Comparison of ENCODE assay signal across 8 mouse cellular contexts in genomic region chr2:32881054-32881453, GRCm38 (mm10). TPM values are rescaled to one million over a fixed set of nuclear protein-coding genes. Genes with fewer than 3 reads are reported as not detected.
DNase-seq lines count a peak whose midpoint lies in the region; ATAC-seq lines count a peak whose summit lies in the region.

No protein-coding gene starts in this region.

- no peaks in the 10 kb centered on the region for H3K9me3 ChIP-seq in hindbrain, embryonic 12.5 days (replicated peaks)
- H3K9me3 ChIP-seq in midbrain, embryonic 13.5 days: no peaks in the 10 kb centered on the region

- peak overlapping the region; percentile 18; the same call in 1 of the 2 replicates for H3K4me2 ChIP-seq in hindbrain, embryonic 12.5 days (replicated peaks)
- peak overlapping the region; percentile 0 for H3K4me2 ChIP-seq in midbrain, embryonic 13.5 days (replicated peaks)

- H3K4me1 ChIP-seq in hindbrain, embryonic 12.5 days: peaks cover 74% of the 10 kb centered on the region
- H3K4me1 ChIP-seq in midbrain, embryonic 13.5 days (replicated peaks): peaks cover 64% of the 10 kb centered on the region

- DNase-seq in heart, adult 9 months (ENCODE audit: low spot score in 2 of 2): peak; percentile 65 to 67
- DNase-seq in heart, adult 8-10 months (ENCODE audit: low spot score): no peak
- DNase-seq in adipocyte (ENCODE audit: low spot score): peak; percentile 53
- DNase-seq in urinary bladder, postnatal 14 days (ENCODE audit: low spot score): no peak
- DNase-seq in adrenal gland, postnatal 36 days: no peak

- H3K27ac ChIP-seq in hindbrain, embryonic 12.5 days: peak overlapping the region; percentile 62
- 0 out of 2 replicates have a peak overlapping the region, but pooled peaks have one; percentile 35 for H3K27ac ChIP-seq in midbrain, embryonic 13.5 days

- ATAC-seq in hindbrain, embryonic 12.5 days (ENCODE audit: low FRiP score): no peak
- ATAC-seq in midbrain, embryonic 13.5 days: no peak
- no peak for ATAC-seq in activated CD4-positive, CD25-positive, alpha-beta regulatory T cell, adult 4 months

- H3K27me3 ChIP-seq in hindbrain, embryonic 12.5 days: no peaks in the 10 kb centered on the region
- H3K27me3 ChIP-seq in midbrain, embryonic 13.5 days: no peaks in the 10 kb centered on the region

- peak overlapping the region; percentile 15; the same call in 1 of the 2 replicates for H3K9ac ChIP-seq in hindbrain, embryonic 12.5 days
- H3K9ac ChIP-seq in midbrain, embryonic 13.5 days (replicated peaks): peak overlapping the region; percentile 25; the same call in 1 of the 2 replicates

- H3K36me3 ChIP-seq in hindbrain, embryonic 12.5 days: 0 out of 2 replicates have a peak, but pooled peaks cover 4% of the 10 kb centered on the region
- H3K36me3 ChIP-seq in midbrain, embryonic 13.5 days: no peaks in the 10 kb centered on the region

- H3K4me3 ChIP-seq in hindbrain, embryonic 12.5 days: no peak overlapping the region
- no peak overlapping the region for H3K4me3 ChIP-seq in midbrain, embryonic 13.5 days (replicated peaks)

- WGBS in hindbrain, embryonic 12.5 days: 18% methylated on average over 6 of the region's 6 CpGs
- 23% methylated on average over 6 of the region's 6 CpGs for WGBS in midbrain, embryonic 13.5 days

RNA-seq across cellular contexts. Expression of gene Fam129b, which starts 5.1 kb away (rescaled TPM):
- 10 to 100 TPM; 19.1 to 26.8 (median 22.6) TPM for total RNA-seq in heart, adult 8-10 months (2022)
- polyA plus RNA-seq in hindbrain, embryonic 12.5 days (2016; fragmentation: Nextera tagmentation; extraction: Ambion mirVana): 42.2 and 43.8 TPM in 2 replicates
- polyA plus RNA-seq in midbrain, embryonic 13.5 days (2015; fragmentation: Nextera tagmentation; extraction: Ambion mirVana): 20.9 and 27.5 TPM in 2 replicates
- polyA plus RNA-seq in activated CD4-positive, CD25-positive, alpha-beta regulatory T cell, adult 4 months (2017; shearing (Covaris generic)): 1 to 10 TPM; 1.3 to 2.1 TPM
- 10 to 100 TPM; 15.8 to 32.3 TPM for total RNA-seq in adrenal gland, postnatal 36 days (2021)

RNA-seq across cellular contexts. Expression of gene Stxbp1, which starts 34.0 kb away (rescaled TPM):
- 10 to 100 TPM in 3 of 4 experiments, 1 to 10 TPM in 1; 8.5 to 10.8 (median 10.5) TPM for total RNA-seq in heart, adult 8-10 months (2022)
- 102 and 105 TPM in 2 replicates for polyA plus RNA-seq in hindbrain, embryonic 12.5 days (2016; fragmentation: Nextera tagmentation; extraction: Ambion mirVana)
- 165 and 168 TPM in 2 replicates for polyA plus RNA-seq in midbrain, embryonic 13.5 days (2015; fragmentation: Nextera tagmentation; extraction: Ambion mirVana)
- polyA plus RNA-seq in activated CD4-positive, CD25-positive, alpha-beta regulatory T cell, adult 4 months (2017; shearing (Covaris generic)): 1 to 10 TPM; 2.4 to 2.9 TPM
- 10 to 100 TPM; 21.5 to 30.6 TPM for total RNA-seq in adrenal gland, postnatal 36 days (2021)

Comparison
In these comparisons a context has a peak if more than half of its experiments do, and no peak if none do; other contexts are left out.
1. DNase-seq: peak in heart, adult 9 months (2 of 2) and adipocyte (single experiment); none in heart, adult 8-10 months (single experiment), urinary bladder, postnatal 14 days (single experiment) and adrenal gland, postnatal 36 days (0 of 2).
2. RNA of gene Stxbp1, which starts 34.0 kb away (polyA plus RNA-seq): 165 to 168 TPM in midbrain, embryonic 13.5 days and 102 to 105 TPM in hindbrain, embryonic 12.5 days; 2.4 to 2.9 TPM in activated CD4-positive, CD25-positive, alpha-beta regulatory T cell, adult 4 months; every median in the first group is over 10 times any median in the second.